Mouse (Mus musculus): ENCODE data around the gene Tmem150a. TPM values are rescaled to one million over a fixed set of nuclear protein-coding genes. Genes with fewer than 3 reads are reported as not detected.

Tmem150a gene
- polyA plus RNA-seq, 1 experiment from 2014 or later, result 14.8 TPM

GRCm38 (mm10) chr6:72357164-72358079 is 2.2 kb downstream of the Tmem150a start:
- 0 out of 2 replicates have a peak overlapping the region, but pooled peaks have one; percentile 15 for H3K27ac ChIP-seq (ENCODE audit: low read depth, low read length)
- no peak overlapping the region for H3K4me2 ChIP-seq
- H3K9me3 ChIP-seq (replicated peaks; ENCODE audit: control insufficient read depth, low read length), result no peaks in the 10 kb centered on the region
- ATAC-seq (replicated peaks; ENCODE audit: insufficient number of reproducible peaks, low FRiP score, low TSS enrichment), result no peak
- 0 out of 2 replicates have a peak overlapping the region, but pooled peaks have one; percentile 22 for H3K9ac ChIP-seq (ENCODE audit: low read depth, low read length)
- 63% methylated on average over 5 of the region's 5 CpGs for WGBS (ENCODE audit: insufficient replicate concordance)
- peaks cover 43% of the 10 kb centered on the region for H3K4me1 ChIP-seq (ENCODE audit: control insufficient read depth, insufficient read depth, low read length)
- H3K27me3 ChIP-seq (ENCODE audit: control insufficient read depth, insufficient read depth, low read length), result no peaks in the 10 kb centered on the region
- H3K36me3 ChIP-seq (ENCODE audit: control insufficient read depth, insufficient read depth, low read length), result peaks cover 11% of the 10 kb centered on the region; the same call in 1 of the 2 replicates
- no peak overlapping the region for H3K4me3 ChIP-seq (ENCODE audit: low read depth, low read length)

DNA sequence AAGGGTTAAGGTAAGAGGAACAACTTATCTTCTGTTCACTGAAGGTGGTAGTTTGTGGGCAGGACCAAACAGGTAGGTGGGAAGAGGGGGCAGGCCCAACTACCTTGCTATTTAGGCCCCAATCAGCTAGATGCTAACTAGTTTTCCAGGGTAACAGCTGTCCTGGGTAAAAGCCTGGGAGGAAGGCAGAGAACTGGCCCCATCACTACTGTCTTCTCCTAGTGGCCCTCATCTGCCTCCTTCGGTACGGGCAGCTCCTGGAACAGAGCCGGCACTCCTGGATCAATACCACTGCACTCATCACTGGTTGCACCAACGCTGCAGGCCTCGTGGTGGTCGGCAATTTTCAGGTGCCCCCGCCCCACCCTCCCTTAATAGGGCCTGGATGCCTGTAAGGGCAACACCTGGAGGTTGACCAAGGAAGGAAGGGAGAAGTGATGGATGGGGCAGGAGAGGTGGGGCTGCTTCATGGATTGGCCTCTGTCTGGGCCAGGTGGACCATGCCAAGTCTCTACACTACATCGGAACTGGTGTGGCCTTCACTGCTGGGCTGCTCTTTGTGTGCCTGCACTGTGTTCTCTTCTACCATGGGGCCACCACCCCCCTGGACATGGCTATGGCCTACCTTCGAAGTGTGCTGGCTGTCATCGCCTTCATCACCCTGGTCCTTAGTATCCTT is 3.0 kb downstream of the Tmem150a start:
- Histone ChIP-seq H3K4me2 (no peak overlapping the region), H3K27ac (ENCODE audit: low read depth, low read length) (0 out of 2 replicates have a peak overlapping the region, but pooled peaks have one; percentile 15), H3K9ac (ENCODE audit: low read depth, low read length) (no peak overlapping the region), H3K27me3 (ENCODE audit: control insufficient read depth, insufficient read depth, low read length) (no peaks in the 10 kb centered on the region), H3K4me3 (ENCODE audit: low read depth, low read length) (no peak overlapping the region), H3K4me1 (ENCODE audit: control insufficient read depth, insufficient read depth, low read length) (peaks cover 38% of the 10 kb centered on the region), H3K36me3 (ENCODE audit: control insufficient read depth, insufficient read depth, low read length) (peaks cover 11% of the 10 kb centered on the region; the same call in 1 of the 2 replicates), H3K9me3 (replicated peaks; ENCODE audit: control insufficient read depth, low read length) (no peaks in the 10 kb centered on the region)
- ATAC-seq (replicated peaks; ENCODE audit: insufficient number of reproducible peaks, low FRiP score, low TSS enrichment), result no peak
- 84% methylated on average over 10 of the region's 10 CpGs for WGBS (ENCODE audit: insufficient replicate concordance)

- H3K9ac ChIP-seq (ENCODE audit: low read depth, low read length), result no peak overlapping the region
- H3K4me1 ChIP-seq (ENCODE audit: control insufficient read depth, insufficient read depth, low read length), result peaks cover 38% of the 10 kb centered on the region
- H3K9me3 ChIP-seq (replicated peaks; ENCODE audit: control insufficient read depth, low read length), result no peaks in the 10 kb centered on the region
- no peak overlapping the region for H3K27ac ChIP-seq (ENCODE audit: low read depth, low read length)
- H3K36me3 ChIP-seq (ENCODE audit: control insufficient read depth, insufficient read depth, low read length), result peaks cover 11% of the 10 kb centered on the region; the same call in 1 of the 2 replicates
- ATAC-seq (replicated peaks; ENCODE audit: insufficient number of reproducible peaks, low FRiP score, low TSS enrichment), result no peak
- no peaks in the 10 kb centered on the region for H3K27me3 ChIP-seq (ENCODE audit: control insufficient read depth, insufficient read depth, low read length)
- H3K4me3 ChIP-seq (ENCODE audit: low read depth, low read length), result no peak overlapping the region
- H3K4me2 ChIP-seq, result no peak overlapping the region
- 70% methylated on average over 2 of the region's 2 CpGs for WGBS (ENCODE audit: insufficient replicate concordance)
Observed at GRCm38 (mm10) chr6:72359343-72359742, 4.1 kb downstream of the Tmem150a start.

DNA sequence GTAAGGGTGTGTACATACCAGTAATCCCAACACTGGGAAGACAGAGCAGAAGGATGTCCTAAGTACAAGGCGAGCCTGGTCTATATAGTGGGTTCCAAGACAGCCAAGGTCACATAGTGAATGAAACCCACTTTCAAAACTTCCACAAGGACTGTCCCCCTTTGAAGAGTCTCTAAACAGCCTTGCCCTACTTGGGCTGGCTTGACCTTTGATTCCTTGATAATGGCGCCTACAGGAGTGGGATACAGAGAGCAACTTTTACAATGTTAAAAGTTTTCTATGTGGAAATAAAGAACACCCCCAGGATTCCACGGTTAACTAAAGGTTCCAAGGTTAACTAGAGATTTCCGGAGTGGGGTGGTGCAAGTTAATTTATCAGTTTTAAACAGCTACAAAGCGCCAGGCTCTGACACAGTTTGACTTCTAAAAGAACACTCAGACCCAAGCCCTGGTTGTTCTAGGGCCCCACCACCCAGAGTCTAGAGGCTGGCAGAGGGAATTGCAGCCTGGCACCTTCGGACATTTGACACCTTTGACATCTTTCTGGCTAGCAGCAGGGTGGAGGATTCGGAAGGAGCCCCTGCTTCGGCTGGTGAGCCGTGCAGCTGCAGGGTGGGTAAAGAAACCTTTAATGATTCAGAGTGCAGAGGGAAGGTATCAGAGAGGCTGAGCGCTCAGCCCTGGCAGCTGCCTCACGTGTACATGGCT is 4.8 kb downstream of the Tmem150a start:
- Histone ChIP-seq H3K36me3 (ENCODE audit: control insufficient read depth, insufficient read depth, low read length) (peaks cover 11% of the 10 kb centered on the region; the same call in 1 of the 2 replicates), H3K27ac (ENCODE audit: low read depth, low read length) (no peak overlapping the region), H3K4me3 (ENCODE audit: low read depth, low read length) (no peak overlapping the region), H3K27me3 (ENCODE audit: control insufficient read depth, insufficient read depth, low read length) (no peaks in the 10 kb centered on the region), H3K4me1 (ENCODE audit: control insufficient read depth, insufficient read depth, low read length) (peaks cover 34% of the 10 kb centered on the region), H3K4me2 (no peak overlapping the region), H3K9me3 (replicated peaks; ENCODE audit: control insufficient read depth, low read length) (no peaks in the 10 kb centered on the region), H3K9ac (ENCODE audit: low read depth, low read length) (0 out of 2 replicates have a peak overlapping the region, but pooled peaks have one; percentile 34)
- ATAC-seq (replicated peaks; ENCODE audit: insufficient number of reproducible peaks, low FRiP score, low TSS enrichment), result no peak
- WGBS (ENCODE audit: insufficient replicate concordance), result 85% methylated on average over 11 of the region's 11 CpGs

GRCm38 (mm10) chr6:72360599-72360935 is 5.3 kb downstream of the Tmem150a start:
- WGBS (ENCODE audit: insufficient replicate concordance), result 73% methylated on average over 7 of the region's 7 CpGs
- H3K4me2 ChIP-seq, result no peak overlapping the region
- H3K4me1 ChIP-seq (ENCODE audit: control insufficient read depth, insufficient read depth, low read length), result peaks cover 33% of the 10 kb centered on the region
- H3K4me3 ChIP-seq (ENCODE audit: low read depth, low read length), result no peak overlapping the region
- H3K27me3 ChIP-seq (ENCODE audit: control insufficient read depth, insufficient read depth, low read length), result no peaks in the 10 kb centered on the region
- no peak overlapping the region for H3K27ac ChIP-seq (ENCODE audit: low read depth, low read length)
- no peaks in the 10 kb centered on the region for H3K9me3 ChIP-seq (replicated peaks; ENCODE audit: control insufficient read depth, low read length)
- peak overlapping the region; percentile 34; the same call in 1 of the 2 replicates for H3K9ac ChIP-seq (ENCODE audit: low read depth, low read length)
- ATAC-seq (replicated peaks; ENCODE audit: insufficient number of reproducible peaks, low FRiP score, low TSS enrichment), result no peak
- peaks cover 11% of the 10 kb centered on the region; the same call in 1 of the 2 replicates for H3K36me3 ChIP-seq (ENCODE audit: control insufficient read depth, insufficient read depth, low read length)

- Histone ChIP-seq H3K4me1 (ENCODE audit: control insufficient read depth, insufficient read depth, low read length) (peaks cover 28% of the 10 kb centered on the region), H3K36me3 (ENCODE audit: control insufficient read depth, insufficient read depth, low read length) (peaks cover 11% of the 10 kb centered on the region; the same call in 1 of the 2 replicates), H3K9ac (ENCODE audit: low read depth, low read length) (peak overlapping the region; percentile 82), H3K4me3 (ENCODE audit: low read depth, low read length) (peak overlapping the region; percentile 88), H3K4me2 (peak overlapping the region; percentile 89), H3K9me3 (replicated peaks; ENCODE audit: control insufficient read depth, low read length) (no peaks in the 10 kb centered on the region), H3K27me3 (ENCODE audit: control insufficient read depth, insufficient read depth, low read length) (no peaks in the 10 kb centered on the region), H3K27ac (ENCODE audit: low read depth, low read length) (peak overlapping the region; percentile 29; the same call in 1 of the 2 replicates)
- ATAC-seq (replicated peaks; ENCODE audit: insufficient number of reproducible peaks, low FRiP score, low TSS enrichment), result no peak
- WGBS (ENCODE audit: insufficient replicate concordance), result 23% methylated on average over 5 of the region's 5 CpGs
Observed at GRCm38 (mm10) chr6:72361121-72361551, 5.9 kb downstream of the Tmem150a start.

- no peaks in the 10 kb centered on the region for H3K27me3 ChIP-seq (ENCODE audit: control insufficient read depth, insufficient read depth, low read length)
- peak overlapping the region; percentile 88 for H3K4me3 ChIP-seq (ENCODE audit: low read depth, low read length)
- peak overlapping the region; percentile 82 for H3K9ac ChIP-seq (ENCODE audit: low read depth, low read length)
- peaks cover 21% of the 10 kb centered on the region for H3K4me1 ChIP-seq (ENCODE audit: control insufficient read depth, insufficient read depth, low read length)
- peaks cover 11% of the 10 kb centered on the region; the same call in 1 of the 2 replicates for H3K36me3 ChIP-seq (ENCODE audit: control insufficient read depth, insufficient read depth, low read length)
- peak overlapping the region; percentile 89 for H3K4me2 ChIP-seq
- peak; percentile 96 for ATAC-seq (replicated peaks; ENCODE audit: insufficient number of reproducible peaks, low FRiP score, low TSS enrichment)
- H3K27ac ChIP-seq (ENCODE audit: low read depth, low read length), result peak overlapping the region; percentile 63
- no peaks in the 10 kb centered on the region for H3K9me3 ChIP-seq (replicated peaks; ENCODE audit: control insufficient read depth, low read length)
- under 1% methylated on average over 42 of the region's 42 CpGs for WGBS (ENCODE audit: insufficient replicate concordance)
Observed at GRCm38 (mm10) chr6:72362132-72363028, 7.1 kb downstream of the Tmem150a start.
